Mouse (Mus musculus) heart, postnatal 36 days (tissue): ENCODE results near the gene Ect2l. TPM values are rescaled to one million over a fixed set of nuclear protein-coding genes. Genes with fewer than 3 reads are reported as not detected.
"Not testable (repeated sequence)": the region's sequence is repeated elsewhere in the genome, so short reads cannot be mapped to it uniquely, and the experiment has no call there.

Source experiments
- DNase-seq, 2 experiments: peaks; one replicate each; pipeline ENCODE4 v3.0.0; 2021 to 2022
- intact Hi-C: fragments of 180-260 bp; cut with DNase I; formaldehyde crosslinking; loops from one replicate; pipeline ENCODE4 v1.15.1; 2025
- total RNA-seq, 2 experiments: library from RNA; stranded (reverse); gene quantifications; 2 replicates each; pipeline ENCODE4 v1.2.3; 2021

The Ect2l gene
- total RNA-seq, 2 experiments from 2014 or later: not detected

DNA sequence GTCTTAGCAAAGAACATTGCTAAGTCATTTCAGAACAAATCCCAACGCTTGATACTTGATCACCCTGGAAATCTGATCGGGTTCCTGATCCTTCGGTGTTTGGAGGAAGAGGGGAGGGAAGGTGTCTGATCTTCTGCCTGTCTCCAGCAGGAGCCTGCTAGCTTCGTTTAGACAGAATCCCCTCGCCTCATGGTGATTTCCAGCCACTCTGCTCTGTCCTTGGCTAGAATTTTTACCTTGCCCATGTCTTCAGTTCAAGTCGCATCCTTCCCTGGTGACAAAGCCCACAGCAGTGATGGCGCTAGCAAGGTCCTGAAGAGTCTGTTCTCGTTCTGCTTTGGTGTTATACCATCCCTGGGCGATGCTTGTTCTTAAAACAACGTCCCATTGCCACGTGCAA, 16.5 kb downstream of the Ect2l start:
- intact Hi-C loops: no loop called here
- DNase-seq: no peak

DNA sequence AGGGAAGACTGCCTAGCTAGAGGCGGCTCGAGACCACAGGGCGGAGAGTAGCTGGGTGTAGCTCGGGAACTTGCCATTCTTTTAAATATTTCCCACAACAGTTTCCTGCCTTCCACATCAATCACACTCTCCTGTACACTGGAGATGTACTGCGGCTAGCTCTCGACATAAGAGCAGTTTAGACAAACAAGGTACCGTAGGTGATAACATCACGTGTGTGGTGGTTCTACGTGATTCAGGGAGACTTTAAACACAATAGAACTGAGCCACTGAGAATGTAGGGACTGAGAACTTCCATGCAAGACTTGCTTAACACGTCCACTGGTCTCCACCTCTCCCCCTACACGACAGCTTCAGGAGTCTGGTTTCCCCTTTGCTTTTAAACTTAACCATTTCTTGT, 17.5 kb downstream of the Ect2l start:
- intact Hi-C loops: no loop called here
- no peak for DNase-seq

GRCm38 (mm10) chr10:18191706-18192105, 19.0 kb downstream of the Ect2l start:
- no peak for DNase-seq
- intact Hi-C loops: no loop called here

DNA sequence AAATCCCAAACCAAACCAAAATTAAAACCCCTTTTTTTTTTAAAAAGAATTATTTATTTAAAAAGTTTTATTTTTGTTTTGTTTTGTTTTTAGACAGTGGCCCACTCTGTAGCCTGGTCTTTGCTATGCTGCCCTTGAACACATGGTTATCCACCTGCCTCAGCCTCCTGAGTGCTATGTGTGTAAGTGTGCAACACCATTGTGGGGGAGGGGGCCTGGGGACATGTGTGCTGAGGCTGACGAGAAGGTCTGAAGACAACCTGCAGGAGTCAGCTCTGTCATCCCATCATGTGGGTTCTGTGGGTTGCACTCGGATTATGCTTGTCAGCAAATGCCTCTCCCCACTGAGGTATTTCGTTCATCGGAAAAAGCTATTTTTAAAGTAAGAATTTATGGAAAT, 21.2 kb downstream of the Ect2l start:
- intact Hi-C loops: no loop called here
- no peak for DNase-seq

GRCm38 (mm10) chr10:18188564-18188963, 22.1 kb downstream of the Ect2l start:
- DNase-seq: no peak
- intact Hi-C loops: no loop called here

DNA sequence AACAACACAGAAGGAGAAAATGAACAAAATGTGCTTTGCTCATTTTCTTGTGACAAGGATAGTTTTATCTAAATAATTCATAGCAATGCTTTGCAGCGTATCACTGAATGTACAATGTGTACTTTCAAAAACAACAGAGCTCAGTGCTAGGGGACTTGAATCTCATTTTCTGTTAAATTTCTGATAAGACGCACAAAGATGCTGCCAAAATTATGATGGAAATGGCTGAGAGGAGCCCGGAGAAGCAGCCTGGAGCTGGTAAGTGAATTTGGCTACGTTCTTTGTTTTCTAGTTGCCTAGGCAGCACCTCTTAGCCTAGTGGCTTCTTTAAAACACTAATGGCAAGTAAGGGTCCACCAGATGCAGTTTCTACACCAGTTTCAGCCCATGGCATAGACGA, 28.4 kb downstream of the Ect2l start:
- intact Hi-C loops: no loop called here
- peak in 1 of 2 experiments; percentile 6 for DNase-seq

- DNase-seq: no peak
- intact Hi-C loops: no loop called here
Measured at GRCm38 (mm10) chr10:18177304-18177703, 33.4 kb downstream of the Ect2l start.

DNA sequence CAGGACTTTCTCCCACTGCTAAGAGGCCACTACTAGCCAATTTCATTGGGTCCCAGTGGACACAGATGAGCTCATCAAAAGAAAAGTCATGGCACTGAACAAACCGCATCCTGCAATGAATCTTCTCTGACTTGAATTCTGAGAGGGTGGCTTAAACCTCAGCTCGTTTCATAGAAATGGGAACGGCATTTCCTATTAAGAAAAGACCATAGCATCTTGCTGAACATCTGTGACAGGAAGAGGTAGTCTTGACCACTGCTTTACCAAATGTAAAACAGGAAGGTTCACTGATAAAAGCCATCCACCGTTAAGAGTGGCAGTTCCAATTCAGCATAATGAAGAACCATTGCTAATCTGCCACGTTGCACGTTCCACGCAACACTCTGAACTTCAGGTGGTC, 34.0 kb downstream of the Ect2l start:
- intact Hi-C loops: no loop called here
- no peak for DNase-seq

DNA sequence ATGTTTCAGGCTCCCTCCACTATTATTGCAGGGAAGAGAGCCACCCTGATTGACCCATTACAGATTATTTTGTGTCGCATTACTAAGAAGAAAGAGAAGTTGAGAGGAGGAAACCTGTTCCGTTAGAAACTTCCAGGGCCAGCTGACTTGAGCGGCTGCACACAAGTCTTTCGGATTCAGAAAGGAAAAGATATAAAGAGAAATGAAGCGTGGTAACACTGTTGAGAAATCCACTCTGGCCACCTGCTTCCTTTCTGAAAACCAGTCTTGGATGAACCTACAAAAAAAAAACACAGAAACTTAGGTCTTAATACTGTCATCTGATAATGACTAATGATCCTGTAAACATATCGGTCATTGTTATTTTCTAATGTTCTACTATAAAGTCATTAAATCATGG, 35.6 kb downstream of the Ect2l start:
- DNase-seq: no peak
- intact Hi-C loops: no loop called here

- intact Hi-C loops: no loop called here
- DNase-seq: no peak
Measured at GRCm38 (mm10) chr10:18162435-18162971, 48.2 kb downstream of the Ect2l start.

DNA sequence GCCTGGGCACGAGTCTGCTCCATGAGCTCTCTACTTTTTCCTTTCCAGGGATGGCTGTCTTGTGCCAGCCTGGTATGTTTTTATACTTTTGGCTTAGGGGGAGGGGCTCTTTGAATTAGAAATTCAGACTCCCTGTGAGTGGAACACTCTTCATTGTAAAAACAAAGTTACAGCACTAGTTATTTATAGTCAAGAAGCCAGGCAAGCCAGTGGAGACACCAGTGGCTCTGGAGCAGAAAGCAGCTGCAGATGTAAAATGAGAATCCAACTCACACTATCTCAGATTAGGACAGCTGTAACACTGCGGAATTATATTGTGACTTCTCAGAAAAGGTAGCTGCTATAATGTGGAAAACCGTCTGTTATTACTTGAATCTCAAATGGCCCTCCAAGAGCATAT, 63.5 kb downstream of the Ect2l start:
- DNase-seq: no peak
- intact Hi-C loops: no loop called here

GRCm38 (mm10) chr10:18142231-18142630, 68.5 kb downstream of the Ect2l start:
- intact Hi-C loops: no loop called here
- no peak for DNase-seq

- intact Hi-C loops: no loop called here
- DNase-seq: peak; percentile 35 to 58
Measured at GRCm38 (mm10) chr10:18141389-18141788, 69.3 kb downstream of the Ect2l start.

- intact Hi-C loops: no loop called here
- DNase-seq: no peak
Measured at GRCm38 (mm10) chr10:18139615-18140014, 71.1 kb downstream of the Ect2l start.

DNA sequence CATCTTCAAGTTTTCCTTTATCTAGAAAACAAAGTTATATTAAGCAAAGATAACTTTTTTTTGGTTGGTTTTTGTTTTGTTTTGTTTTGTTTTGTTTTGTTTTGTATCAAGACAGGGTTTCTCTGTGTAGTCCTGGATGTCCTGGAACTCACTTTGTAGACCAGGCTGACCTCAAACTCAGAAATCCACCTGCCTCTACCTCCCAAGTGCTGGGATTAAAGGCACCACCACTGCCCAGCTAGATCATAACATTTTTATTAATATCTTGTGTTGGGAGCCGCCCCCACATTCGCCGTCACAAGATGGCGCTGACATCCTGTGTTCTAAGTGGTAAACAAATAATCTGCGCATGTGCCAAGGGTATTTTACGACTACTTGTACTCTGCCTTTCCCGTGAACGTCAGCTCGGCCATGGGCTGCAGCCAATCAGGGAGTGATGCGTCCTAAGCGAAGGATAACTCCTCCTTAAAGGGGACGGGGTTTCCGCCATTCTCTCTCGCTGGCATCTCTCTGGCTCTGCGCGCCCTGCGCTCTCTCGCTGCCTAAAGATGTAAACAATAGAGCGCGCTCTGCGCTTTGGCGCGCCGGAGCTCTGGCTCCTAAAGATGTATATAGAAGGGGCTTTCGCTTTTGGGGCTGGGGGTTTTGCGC, 71.7 kb downstream of the Ect2l start:
- intact Hi-C loops, DNase-seq: not testable (repeated sequence)

GRCm38 (mm10) chr10:18131666-18132650, 78.7 kb downstream of the Ect2l start:
- intact Hi-C loops: no loop called here
- no peak for DNase-seq

- intact Hi-C loops: no loop called here
- no peak for DNase-seq
Measured at GRCm38 (mm10) chr10:18130276-18130675, 80.4 kb downstream of the Ect2l start.

DNA sequence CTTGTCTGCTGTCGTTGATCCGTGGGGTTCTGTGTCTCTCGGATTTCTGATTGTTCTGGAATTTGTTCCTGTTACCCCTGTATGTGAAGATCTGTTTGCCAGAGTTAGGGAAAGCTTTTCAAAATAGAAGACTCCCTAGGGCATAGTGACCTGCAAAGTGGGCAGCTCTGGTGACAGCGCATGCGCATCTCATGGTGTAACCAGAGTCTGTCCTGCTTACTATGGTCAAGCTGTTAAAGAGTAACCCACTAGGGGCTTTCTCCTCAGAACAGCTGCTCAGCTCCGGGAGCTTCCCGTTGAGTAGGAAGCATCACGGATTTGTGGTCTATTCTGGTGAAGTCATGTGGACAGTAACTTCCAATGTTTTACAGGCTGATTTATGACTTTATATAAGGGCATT, 92.4 kb downstream of the Ect2l start:
- intact Hi-C loops: no loop called here
- no peak for DNase-seq

GRCm38 (mm10) chr10:18113473-18114093, 97.1 kb downstream of the Ect2l start:
- DNase-seq: no peak
- intact Hi-C loops: no loop called here

DNA sequence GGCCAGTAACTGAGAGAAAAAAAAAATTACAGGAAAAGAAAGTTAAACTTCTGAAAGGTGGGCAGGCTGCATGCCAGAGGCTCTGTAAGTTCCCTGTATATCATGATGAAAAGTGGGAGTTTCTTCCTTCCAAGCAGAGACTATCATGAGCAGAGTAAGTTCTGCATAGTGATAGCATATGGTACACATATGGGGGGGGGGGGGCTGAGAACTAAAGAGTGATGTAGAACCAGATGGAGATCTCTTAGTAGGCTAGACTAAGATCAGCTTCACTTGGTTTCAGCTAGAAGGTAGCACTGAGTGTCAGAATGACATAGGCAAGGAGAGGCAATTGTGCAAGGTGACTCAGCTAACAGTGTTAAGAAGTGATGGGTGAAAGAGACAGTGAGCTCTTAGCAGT, 99.8 kb downstream of the Ect2l start:
- intact Hi-C loops: no loop called here
- DNase-seq: no peak

- intact Hi-C loops: loop anchor here (2.0 to 5.0 kb wide), 2 partner anchors 53 to 90 kb away; partner anchors contain the start of gene Reps1
- DNase-seq: no peak
Measured at GRCm38 (mm10) chr10:18107471-18107870, 103.2 kb downstream of the Ect2l start.
